Mouse (Mus musculus): Measurements from ENCODE around the gene Thrb.

The Thrb gene

GRCm38 (mm10) chr14:18008524-18008923, 348.5 kb downstream of the Thrb start:
- Histone ChIP-seq H3K27me3 (ENCODE audit: control insufficient read depth, insufficient read depth, low read length, poor library complexity, severe bottlenecking) (no peaks in the 10 kb centered on the region), H3K36me3 (ENCODE audit: control insufficient read depth, insufficient read depth, low read length, poor library complexity, severe bottlenecking) (no peaks in the 10 kb centered on the region)
- DNase-seq (ENCODE audit: low read depth, low spot score), result no peak

DNA sequence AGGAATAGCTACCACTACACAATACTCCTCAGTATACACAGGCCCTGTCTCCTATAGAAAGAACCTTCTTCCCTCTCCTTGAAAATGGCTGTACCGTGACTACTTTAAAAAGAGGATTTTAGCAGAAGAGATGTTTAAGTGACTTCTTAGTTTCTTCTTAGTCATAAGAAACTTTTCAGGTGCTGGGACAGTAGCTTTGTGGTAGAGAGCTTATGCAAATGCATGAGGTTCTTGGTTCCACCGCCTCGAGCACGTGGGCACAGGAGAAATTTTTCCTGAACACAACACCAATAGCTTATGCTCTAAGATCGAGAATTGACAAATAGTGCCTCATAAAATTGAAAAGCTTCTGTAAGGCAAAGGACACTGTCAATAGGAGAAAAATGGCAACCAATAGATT, 356.5 kb downstream of the Thrb start:
- Histone ChIP-seq H3K27me3 (ENCODE audit: control insufficient read depth, insufficient read depth, low read length, poor library complexity, severe bottlenecking) (no peaks in the 10 kb centered on the region), H3K36me3 (ENCODE audit: control insufficient read depth, insufficient read depth, low read length, poor library complexity, severe bottlenecking) (no peaks in the 10 kb centered on the region)
- no peak for DNase-seq (ENCODE audit: low read depth, low spot score)

DNA sequence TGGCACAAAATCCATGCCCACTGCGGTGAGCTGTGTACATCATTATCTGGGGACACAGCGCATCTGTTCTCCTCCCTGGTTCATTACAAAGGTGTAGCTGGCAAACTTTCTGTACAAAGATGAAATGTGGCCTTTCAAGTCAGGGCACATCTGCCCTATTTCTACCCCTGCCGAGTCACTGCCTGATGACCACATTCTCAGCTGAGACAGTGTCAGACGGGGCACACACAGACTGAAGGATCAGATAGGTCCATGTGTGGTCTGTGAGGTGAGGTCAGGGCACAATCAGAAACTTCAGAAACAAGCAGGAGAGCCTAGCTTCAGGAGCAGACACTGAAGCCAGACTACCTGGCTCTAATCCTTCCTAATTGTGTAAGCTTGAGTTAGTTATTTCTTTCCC, 360.1 kb downstream of the Thrb start:
- DNase-seq (ENCODE audit: low read depth, low spot score), result no peak
- H3K27me3 ChIP-seq (ENCODE audit: control insufficient read depth, insufficient read depth, low read length, poor library complexity, severe bottlenecking), result no peaks in the 10 kb centered on the region
- H3K36me3 ChIP-seq (ENCODE audit: control insufficient read depth, insufficient read depth, low read length, poor library complexity, severe bottlenecking), result no peaks in the 10 kb centered on the region

DNA sequence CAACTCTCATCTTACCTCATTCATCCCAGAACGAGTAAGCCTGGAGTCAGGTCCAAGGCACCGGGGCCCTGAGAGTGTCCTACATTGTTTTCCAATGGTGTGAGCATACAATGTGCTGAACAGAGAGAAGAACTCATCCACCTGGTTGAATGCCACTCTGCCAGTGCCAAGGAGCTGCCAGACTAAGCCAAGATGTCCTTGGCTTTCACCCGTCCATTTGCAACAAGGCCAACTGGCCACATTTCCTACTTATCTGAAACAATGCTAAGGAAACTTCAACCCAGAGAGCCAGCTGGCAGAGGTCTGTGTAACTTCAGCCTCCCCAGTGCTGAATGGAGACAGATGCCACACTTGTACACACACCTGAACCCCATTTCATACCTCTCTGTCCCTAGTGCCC, 360.6 kb downstream of the Thrb start:
- Histone ChIP-seq H3K36me3 (ENCODE audit: control insufficient read depth, insufficient read depth, low read length, poor library complexity, severe bottlenecking) (no peaks in the 10 kb centered on the region), H3K27me3 (ENCODE audit: control insufficient read depth, insufficient read depth, low read length, poor library complexity, severe bottlenecking) (no peaks in the 10 kb centered on the region)
- DNase-seq (ENCODE audit: low read depth, low spot score), result no peak

- DNase-seq (ENCODE audit: low read depth, low spot score), result no peak
- Histone ChIP-seq H3K27me3 (ENCODE audit: control insufficient read depth, insufficient read depth, low read length, poor library complexity, severe bottlenecking) (no peaks in the 10 kb centered on the region), H3K36me3 (ENCODE audit: control insufficient read depth, insufficient read depth, low read length, poor library complexity, severe bottlenecking) (no peaks in the 10 kb centered on the region)
Measured at GRCm38 (mm10) chr14:18021726-18022125, 361.7 kb downstream of the Thrb start.

DNA sequence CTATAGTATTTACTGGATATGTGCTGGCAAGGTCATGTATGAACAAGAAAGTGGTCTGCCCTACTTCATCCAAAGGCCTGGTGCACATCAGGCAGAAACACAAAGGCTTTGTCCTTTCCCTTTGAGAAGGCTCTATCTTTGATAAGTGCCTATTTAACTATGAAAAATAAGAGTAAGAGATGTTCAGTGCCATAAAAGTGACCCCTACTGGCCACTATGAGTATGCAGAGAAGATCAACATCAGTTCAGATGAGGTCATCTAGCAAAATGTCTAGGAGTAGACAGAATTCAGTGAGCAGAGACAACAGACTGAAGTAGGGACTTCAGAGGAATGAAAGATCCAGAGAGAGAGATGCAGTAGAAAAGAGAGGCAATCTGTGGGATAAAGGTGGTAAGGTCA, 362.3 kb downstream of the Thrb start:
- no peaks in the 10 kb centered on the region for H3K36me3 ChIP-seq (ENCODE audit: control insufficient read depth, insufficient read depth, low read length, poor library complexity, severe bottlenecking)
- no peaks in the 10 kb centered on the region for H3K27me3 ChIP-seq (ENCODE audit: control insufficient read depth, insufficient read depth, low read length, poor library complexity, severe bottlenecking)
- no peak for DNase-seq (ENCODE audit: low read depth, low spot score)

- no peaks in the 10 kb centered on the region for H3K36me3 ChIP-seq (ENCODE audit: control insufficient read depth, insufficient read depth, low read length, poor library complexity, severe bottlenecking)
- H3K27me3 ChIP-seq (ENCODE audit: control insufficient read depth, insufficient read depth, low read length, poor library complexity, severe bottlenecking), result no peaks in the 10 kb centered on the region
- no peak for DNase-seq (ENCODE audit: low read depth, low spot score)
Measured at GRCm38 (mm10) chr14:18027867-18028266, 367.8 kb downstream of the Thrb start.

DNA sequence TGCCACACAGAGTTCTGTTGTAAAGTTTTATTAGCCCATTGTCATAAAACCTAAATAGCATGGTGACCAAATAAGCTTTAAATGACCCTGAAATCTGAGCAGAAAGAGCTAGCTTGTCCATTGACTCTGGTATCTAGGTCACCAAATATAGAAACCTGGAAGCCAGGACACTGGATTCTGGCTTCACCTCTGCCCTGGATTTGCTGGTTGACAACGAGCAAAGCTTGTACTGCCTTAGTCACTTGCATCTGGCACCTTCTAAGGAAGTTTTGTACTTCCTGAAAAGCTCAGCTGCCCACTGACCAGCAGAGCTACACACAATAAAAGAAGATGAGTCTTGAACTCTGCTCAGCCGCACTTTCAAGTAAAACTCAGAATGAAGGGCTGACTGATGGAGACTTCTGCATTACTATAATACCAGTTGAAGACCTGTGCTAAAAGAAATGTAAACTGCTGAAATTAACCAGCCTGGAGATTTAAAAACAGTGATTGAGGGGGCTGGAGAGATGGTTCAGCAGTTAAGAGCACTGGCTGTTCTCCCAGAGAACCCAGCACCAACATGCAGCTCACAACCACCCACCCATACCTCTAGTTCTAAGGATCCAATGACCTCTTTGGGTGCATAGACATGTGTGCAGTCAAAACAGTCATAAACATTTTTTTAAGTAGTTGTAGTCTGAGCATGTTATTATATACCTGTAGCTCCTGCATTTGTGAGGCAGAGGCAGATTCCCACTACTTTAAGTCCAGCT, 369.3 kb downstream of the Thrb start:
- H3K27me3 ChIP-seq (ENCODE audit: control insufficient read depth, insufficient read depth, low read length, poor library complexity, severe bottlenecking), result no peaks in the 10 kb centered on the region
- H3K36me3 ChIP-seq (ENCODE audit: control insufficient read depth, insufficient read depth, low read length, poor library complexity, severe bottlenecking), result no peaks in the 10 kb centered on the region
- no peak for DNase-seq (ENCODE audit: low read depth, low spot score)

DNA sequence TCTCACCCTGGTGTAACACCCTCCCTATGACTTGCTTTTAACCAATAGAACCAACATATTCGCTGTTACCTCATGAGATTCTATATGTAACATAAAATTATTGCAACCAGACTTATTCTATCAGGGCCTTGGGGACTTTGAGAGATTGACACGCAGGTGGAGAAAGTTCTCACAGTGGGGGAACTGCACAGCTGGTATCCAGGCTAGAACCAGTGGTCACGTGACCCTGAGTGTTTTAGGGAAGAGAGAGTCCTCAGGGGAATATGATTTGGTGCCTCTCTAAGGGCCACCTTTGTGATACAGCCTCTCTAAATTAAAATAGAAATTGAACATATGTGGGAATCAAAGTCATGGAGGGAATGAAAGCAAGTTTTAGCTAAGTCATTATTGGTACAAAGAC, 371.9 kb downstream of the Thrb start:
- DNase-seq (ENCODE audit: low read depth, low spot score), result no peak
- Histone ChIP-seq H3K27me3 (ENCODE audit: control insufficient read depth, insufficient read depth, low read length, poor library complexity, severe bottlenecking) (no peaks in the 10 kb centered on the region), H3K36me3 (ENCODE audit: control insufficient read depth, insufficient read depth, low read length, poor library complexity, severe bottlenecking) (no peaks in the 10 kb centered on the region)

DNA sequence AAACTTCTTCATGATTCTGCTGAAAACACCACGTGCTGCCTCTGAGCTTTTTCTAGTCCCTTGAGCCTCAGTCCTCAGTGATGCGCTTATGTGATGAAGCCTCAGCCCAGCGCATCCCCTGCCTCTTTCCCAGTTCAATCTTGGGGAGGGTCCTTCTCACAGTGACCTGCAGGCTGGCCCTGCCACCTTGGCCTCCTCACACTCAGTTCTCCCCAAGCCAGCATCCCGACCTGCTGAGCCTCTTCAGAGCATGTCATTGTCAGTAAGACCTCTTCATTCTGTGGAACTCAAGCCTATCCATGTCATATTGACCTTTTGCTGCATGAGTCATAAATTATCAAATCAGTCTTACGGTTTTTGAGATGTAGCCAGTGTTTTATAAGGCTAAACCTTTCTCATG, 376.5 kb downstream of the Thrb start:
- DNase-seq (ENCODE audit: low read depth, low spot score), result no peak
- H3K27me3 ChIP-seq (ENCODE audit: control insufficient read depth, insufficient read depth, low read length, poor library complexity, severe bottlenecking), result no peaks in the 10 kb centered on the region
- no peaks in the 10 kb centered on the region for H3K36me3 ChIP-seq (ENCODE audit: control insufficient read depth, insufficient read depth, low read length, poor library complexity, severe bottlenecking)

GRCm38 (mm10) chr14:18062082-18062772, 402.2 kb downstream of the Thrb start:
- no peaks in the 10 kb centered on the region for H3K27me3 ChIP-seq (ENCODE audit: control insufficient read depth, insufficient read depth, low read length, poor library complexity, severe bottlenecking)
- H3K36me3 ChIP-seq (ENCODE audit: control insufficient read depth, insufficient read depth, low read length, poor library complexity, severe bottlenecking), result no peaks in the 10 kb centered on the region
- no peak for DNase-seq (ENCODE audit: low read depth, low spot score)

Measured in splenic B cell, adult 2 months (primary cell).